Mouse (Mus musculus) G1E (cell line): Measurements from ENCODE around the gene Ptpn3. TPM values are rescaled to one million over a fixed set of nuclear protein-coding genes. Genes with fewer than 3 reads are reported as not detected.

ENCODE experiments used
- ATAC-seq: 2 replicates; pipeline ENCODE4 v1.8.0; 2016; ENCODE audit warnings: mild to moderate bottlenecking; ENCODE audit not compliant: insufficient number of reproducible peaks, poor library complexity, low FRiP score, severe bottlenecking; ENCODE audit errors: extremely low read depth
- DNase-seq: peaks from one replicate; pipeline ENCODE4 v3.0.0; 2012; ENCODE audit warnings: low spot score
- H3K27me3 ChIP-seq: 2 replicates; pipeline ENCODE4 v1.6.1; 2012; ENCODE audit warnings: mild to moderate bottlenecking, low read length, inconsistent platforms; ENCODE audit not compliant: insufficient read depth
- H3K36me3 ChIP-seq: replicated peaks from 2 replicates; pipeline ENCODE3; 2012; ENCODE audit warnings: mild to moderate bottlenecking, inconsistent platforms
- H3K4me1 ChIP-seq: 2 replicates; pipeline ENCODE4 v1.6.1; 2012; ENCODE audit warnings: low read depth, low read length, inconsistent platforms, mixed read lengths; ENCODE audit not compliant: insufficient read depth
- H3K4me3 ChIP-seq: 2 replicates; pipeline ENCODE4 v1.5.1; 2012; ENCODE audit warnings: low read depth, mild to moderate bottlenecking, inconsistent platforms, low read length, moderate library complexity, mixed read lengths
- H3K9me3 ChIP-seq: replicated peaks from 2 replicates; pipeline ENCODE4 v1.6.1; 2012; ENCODE audit warnings: inconsistent platforms
- CTCF ChIP-seq: IDR thresholded peaks from 2 replicates; pipeline ENCODE4 v1.5.1; 2012; ENCODE audit warnings: low read depth, low read length, inconsistent platforms, mixed read lengths
- GATA1 ChIP-seq: IDR thresholded peaks from 2 replicates; pipeline ENCODE4 v1.6.1; 2012; ENCODE audit warnings: borderline replicate concordance, low read length, inconsistent platforms, mixed read lengths
- GATA2 ChIP-seq: IDR thresholded peaks from 2 replicates; pipeline ENCODE4 v1.6.1; 2012; ENCODE audit warnings: low read depth, low read length, inconsistent platforms, borderline replicate concordance
- POLR2AphosphoS5 ChIP-seq: IDR thresholded peaks from 2 replicates; pipeline ENCODE4 v1.6.1; 2012; ENCODE audit warnings: low read depth, low read length, inconsistent platforms; ENCODE audit not compliant: insufficient replicate concordance
- TAL1 ChIP-seq: conservative IDR thresholded peaks from 2 replicates; pipeline ENCODE4 v1.6.1; 2012; ENCODE audit warnings: low read depth, low read length, inconsistent platforms, mixed read lengths
- polyA plus RNA-seq: library from polyadenylated mRNA; stranded (reverse); fragments of >175 nt; gene quantifications from 2 replicates; pipeline ENCODE4 v1.2.3, GENCODE M21; 2012
- total RNA-seq, 2 experiments: library from RNA; stranded (forward) in 1 of 2; stranded (reverse) in 1 of 2; fragments of 200-1000 nt in 1 of 2; fragments of >200 nt in 1 of 2; fragmentation: Nextera tagmentation in 1 of 2; gene quantifications; 2 replicates each; pipeline ENCODE4 v1.2.3; 2014 to 2017

Ptpn3 gene
- total and polyA plus RNA-seq, 3 experiments, result under 0.01 TPM; not detected in 2

- Histone ChIP-seq H3K9me3 (peaks cover 59% of the 10 kb centered on the region), H3K27me3 (no peaks in the 10 kb centered on the region), H3K36me3 (no peaks in the 10 kb centered on the region), H3K4me3 (no peak overlapping the region), H3K4me1 (no peaks in the 10 kb centered on the region)
- ATAC-seq, result no peak
- TF ChIP-seq GATA1, result no peak
- no peak for DNase-seq
These were observed 138.6 kb downstream of the Ptpn3 start for GRCm38 (mm10) chr4:57162789-57163722.

DNA sequence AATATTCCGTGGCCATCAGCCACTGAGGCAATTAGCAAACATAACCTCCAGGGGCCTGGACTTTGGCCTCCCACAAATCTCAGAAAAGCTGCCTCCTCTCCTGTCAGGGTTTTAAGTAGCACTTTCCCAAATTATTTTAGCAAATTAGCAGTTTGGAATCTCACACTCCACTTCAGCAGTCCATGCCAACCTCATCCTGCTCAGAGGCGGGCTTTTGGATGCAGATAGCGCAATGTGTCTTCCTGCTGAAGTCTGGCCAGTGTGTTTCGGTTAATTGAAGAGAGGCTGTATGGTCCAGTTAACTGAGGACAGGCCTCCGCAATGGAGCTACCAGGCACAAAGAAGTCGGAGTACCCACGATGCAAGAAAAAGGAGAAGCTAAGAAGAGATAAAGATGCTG, 141.1 kb downstream of the Ptpn3 start:
- H3K9me3 ChIP-seq, result peaks cover 56% of the 10 kb centered on the region

DNA sequence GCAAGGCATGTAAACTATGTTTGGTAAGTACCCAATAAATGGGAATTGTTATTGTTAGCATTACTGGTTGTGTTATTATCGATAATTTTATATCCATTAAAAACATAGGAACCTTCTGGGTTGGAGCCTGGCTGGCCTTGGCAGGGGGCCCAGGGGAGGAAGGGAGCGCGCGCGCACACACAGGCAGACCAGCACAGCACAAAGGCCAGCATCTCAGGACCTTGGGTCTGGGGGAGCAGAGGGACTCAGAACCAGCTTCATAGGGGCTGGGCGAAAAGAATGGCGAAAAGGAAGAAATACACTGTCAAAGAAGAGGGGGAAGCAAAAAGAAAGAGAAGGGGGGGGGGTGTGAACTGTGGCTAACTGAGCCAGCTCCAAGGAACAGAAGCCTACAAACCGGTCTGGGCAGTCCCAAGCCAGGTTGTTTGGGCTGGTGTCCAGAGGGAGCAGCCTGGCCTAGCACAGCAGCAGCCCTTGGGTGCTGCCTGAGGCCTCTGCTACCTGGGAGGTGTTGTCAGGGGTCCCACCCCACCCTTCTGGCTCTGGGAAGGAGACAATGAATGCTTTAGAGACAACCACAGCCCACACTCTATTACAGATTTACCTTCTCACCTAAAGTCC, 145.0 kb downstream of the Ptpn3 start:
- no peak for TF ChIP-seq TAL1
- no peak for TF ChIP-seq POLR2AphosphoS5
- no peak for TF ChIP-seq GATA1
- no peak for TF ChIP-seq GATA2
- no peak for TF ChIP-seq CTCF
- DNase-seq, result no peak

More for the DNA sequence above, 141.1 kb downstream of the Ptpn3 start:
- H3K4me3 ChIP-seq, result no peak overlapping the region
- H3K4me1 ChIP-seq, result no peaks in the 10 kb centered on the region
- no peaks in the 10 kb centered on the region for H3K27me3 ChIP-seq
- no peaks in the 10 kb centered on the region for H3K36me3 ChIP-seq
- no peak for TF ChIP-seq GATA1
- DNase-seq (no peak), ATAC-seq (no peak)

GRCm38 (mm10) chr4:57153838-57154237, 147.8 kb downstream of the Ptpn3 start:
- H3K27me3 ChIP-seq, result no peaks in the 10 kb centered on the region
- no peaks in the 10 kb centered on the region for H3K36me3 ChIP-seq
- no peak overlapping the region for H3K4me3 ChIP-seq
- TF ChIP-seq POLR2AphosphoS5, result no peak
- no peak for TF ChIP-seq TAL1
- no peak for TF ChIP-seq CTCF
- TF ChIP-seq GATA2, result no peak
- TF ChIP-seq GATA1, result no peak
- no peaks in the 10 kb centered on the region for H3K4me1 ChIP-seq
- DNase-seq, result no peak
- peaks cover 78% of the 10 kb centered on the region for H3K9me3 ChIP-seq
- no peak for ATAC-seq

More for the DNA sequence above, 145.0 kb downstream of the Ptpn3 start:
- H3K4me1 ChIP-seq, result no peaks in the 10 kb centered on the region
- H3K27me3 ChIP-seq, result no peaks in the 10 kb centered on the region
- ATAC-seq, result no peak
- no peaks in the 10 kb centered on the region for H3K36me3 ChIP-seq
- no peak overlapping the region for H3K4me3 ChIP-seq
- H3K9me3 ChIP-seq, result peaks cover 61% of the 10 kb centered on the region

DNA sequence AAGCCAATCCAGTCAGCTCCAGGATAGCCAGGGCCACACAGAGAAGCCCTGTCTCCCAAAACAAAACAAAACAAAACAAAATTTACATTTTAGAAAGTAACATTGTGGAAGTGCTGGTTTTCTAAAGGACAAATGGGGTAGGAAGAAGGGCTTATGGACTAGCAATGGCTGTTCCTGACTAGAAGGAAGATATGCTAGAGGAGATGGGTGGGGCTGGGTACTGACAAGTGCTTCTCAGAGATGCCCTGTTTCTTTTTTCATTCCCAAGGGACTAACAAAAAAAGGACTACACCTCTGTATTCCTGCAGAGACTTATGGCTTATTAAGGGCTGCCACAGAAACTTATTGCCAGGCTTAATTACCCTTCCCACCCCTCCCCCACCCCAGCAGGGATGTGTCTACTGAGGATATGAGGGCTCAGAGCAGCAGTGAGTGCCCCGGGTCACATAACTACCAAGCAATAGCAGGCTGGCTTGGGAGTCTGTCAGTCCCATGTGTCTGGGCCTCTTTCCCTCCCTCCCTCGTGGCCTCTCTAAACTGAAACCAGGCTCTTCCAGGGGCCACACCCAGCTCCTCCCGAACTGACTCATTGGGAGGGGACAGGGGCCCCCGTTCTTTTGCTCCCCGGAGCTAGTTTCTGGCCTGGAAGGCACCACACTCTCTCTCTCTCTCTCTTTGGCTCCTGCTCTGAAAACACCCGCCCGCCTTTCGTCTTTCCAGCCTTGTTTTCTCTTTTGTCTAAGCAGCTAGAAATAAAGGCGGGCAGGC, 148.4 kb downstream of the Ptpn3 start:
- H3K4me3 ChIP-seq, result no peak overlapping the region
- no peak for ATAC-seq

DNA sequence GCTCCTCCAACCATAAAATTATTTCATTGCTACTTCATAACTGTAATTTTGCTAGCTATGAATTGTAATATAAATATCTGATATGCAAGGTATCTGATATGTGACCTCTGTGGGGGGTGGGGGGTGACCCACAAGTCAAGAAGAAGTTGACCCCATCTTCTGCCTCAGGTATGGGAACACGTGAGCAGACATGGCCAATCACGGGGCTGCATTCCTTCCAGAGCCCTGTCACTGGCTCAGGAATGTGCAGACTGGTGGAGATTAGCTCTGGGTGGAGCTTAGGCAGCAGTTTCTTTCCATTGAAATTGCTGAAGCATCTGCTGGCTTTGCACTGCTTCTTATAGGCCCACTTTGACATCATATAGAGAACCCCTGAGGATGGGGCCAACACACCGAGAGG, 153.5 kb downstream of the Ptpn3 start:
- Histone ChIP-seq H3K36me3 (no peaks in the 10 kb centered on the region), H3K4me3 (no peak overlapping the region), H3K9me3 (peaks cover 77% of the 10 kb centered on the region), H3K4me1 (no peaks in the 10 kb centered on the region), H3K27me3 (no peaks in the 10 kb centered on the region)
- TF ChIP-seq POLR2AphosphoS5 (no peak), GATA2 (no peak), GATA1 (no peak), CTCF (no peak)
- no peak for DNase-seq
- ATAC-seq, result no peak

More for the DNA sequence above, 148.4 kb downstream of the Ptpn3 start:
- no peak for DNase-seq
- no peaks in the 10 kb centered on the region for H3K27me3 ChIP-seq
- H3K9me3 ChIP-seq, result peaks cover 76% of the 10 kb centered on the region
- no peaks in the 10 kb centered on the region for H3K36me3 ChIP-seq
- TF ChIP-seq TAL1 (no peak), GATA1 (no peak), POLR2AphosphoS5 (no peak), GATA2 (no peak), CTCF (no peak)
- H3K4me1 ChIP-seq, result no peaks in the 10 kb centered on the region
